Mouse (Mus musculus) hindbrain, embryonic 15.5 days (tissue): ENCODE measurements around the gene Ptk6. TPM values are rescaled to one million over a fixed set of nuclear protein-coding genes. Genes with fewer than 3 reads are reported as not detected.

Experiments used
- ATAC-seq: fragments of 200-750 bp; cut with Nextera tagmentation; 2 replicates; pipeline ENCODE4 v1.8.0; 2017; ENCODE audit warnings: low read depth, moderate number of reproducible peaks, moderate TSS enrichment; ENCODE audit not compliant: low FRiP score
- H3K27ac ChIP-seq: fragments of 300-500 bp; sonication (generic); replicated peaks from 2 replicates; pipeline ENCODE4 v1.5.1; 2015; ENCODE audit warnings: mild to moderate bottlenecking, inconsistent platforms
- H3K27me3 ChIP-seq: fragments of 300-500 bp; sonication (generic); 2 replicates; pipeline ENCODE4 v1.6.1; 2015; ENCODE audit warnings: control low read depth, inconsistent platforms
- H3K36me3 ChIP-seq: fragments of 300-500 bp; sonication (generic); 2 replicates; pipeline ENCODE4 v1.6.1; 2015; ENCODE audit warnings: control low read depth, inconsistent platforms
- H3K4me1 ChIP-seq: fragments of 300-500 bp; sonication (generic); replicated peaks from 2 replicates; pipeline ENCODE4 v1.6.1; 2015; ENCODE audit warnings: control low read depth, inconsistent platforms
- H3K4me2 ChIP-seq: fragments of 300-500 bp; sonication (generic); 2 replicates; pipeline ENCODE4 v1.6.1; 2015; ENCODE audit warnings: moderate library complexity, mild to moderate bottlenecking, inconsistent platforms
- H3K4me3 ChIP-seq: fragments of 300-500 bp; sonication (generic); 2 replicates; pipeline ENCODE4 v1.5.1; 2015; ENCODE audit warnings: mild to moderate bottlenecking, inconsistent platforms
- H3K9ac ChIP-seq: fragments of 300-500 bp; sonication (generic); 2 replicates; pipeline ENCODE4 v1.6.1; 2015; ENCODE audit warnings: inconsistent platforms
- H3K9me3 ChIP-seq: fragments of 300-500 bp; sonication (generic); 2 replicates; pipeline ENCODE4 v1.6.1; 2016; ENCODE audit warnings: control low read depth, inconsistent platforms
- WGBS: fragments of 180-500 bp; shearing (Covaris S2); methylation state at CpG from one replicate; pipeline ENCODE4 v1.1.7; 2015; 5-methylcytosine and 5-hydroxymethylcytosine counted together
- polyA plus RNA-seq: library from polyadenylated mRNA; unstranded; fragments of >200 nt; fragmentation: Nextera tagmentation; extraction: Ambion mirVana; gene quantifications from 2 replicates; pipeline ENCODE4 v1.2.1, GENCODE M21; 2015

Gene Ptk6
- polyA plus RNA-seq, 1 experiment from 2014 or later: not detected

DNA sequence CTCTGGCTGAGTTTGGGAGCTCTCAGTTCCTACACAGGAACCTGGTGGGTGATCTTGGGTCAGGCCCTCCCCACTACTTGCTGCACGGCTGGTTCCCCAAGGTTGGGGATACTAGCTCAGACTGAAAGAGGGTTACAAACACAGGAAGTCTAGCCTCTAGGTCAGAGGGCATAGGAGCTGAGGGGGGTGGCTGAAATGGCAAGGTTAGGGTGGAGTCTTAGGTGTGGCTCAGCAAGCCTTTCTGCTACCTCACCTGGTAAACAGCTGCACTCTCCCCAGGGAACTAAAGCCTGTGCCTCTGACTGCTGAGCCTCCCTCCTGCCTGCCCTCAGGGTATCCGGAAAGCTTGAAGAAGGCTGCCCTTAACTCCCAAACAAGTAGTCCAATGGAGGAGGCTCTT lies 13.9 kb downstream of the Ptk6 start:
- peak overlapping the region; percentile 72 for H3K4me3 ChIP-seq
- H3K4me1 ChIP-seq: peaks cover 17% of the 10 kb centered on the region
- no peak overlapping the region for H3K9ac ChIP-seq
- peaks cover 6% of the 10 kb centered on the region; the same call in 1 of the 2 replicates for H3K36me3 ChIP-seq
- WGBS: 75% methylated on average over 2 of the region's 2 CpGs
- 0 out of 2 replicates have a peak overlapping the region, but pooled peaks have one; percentile 96 for H3K27ac ChIP-seq
- no peaks in the 10 kb centered on the region for H3K27me3 ChIP-seq
- no peaks in the 10 kb centered on the region for H3K9me3 ChIP-seq
- no peak for ATAC-seq
- H3K4me2 ChIP-seq: peak overlapping the region; percentile 69

DNA sequence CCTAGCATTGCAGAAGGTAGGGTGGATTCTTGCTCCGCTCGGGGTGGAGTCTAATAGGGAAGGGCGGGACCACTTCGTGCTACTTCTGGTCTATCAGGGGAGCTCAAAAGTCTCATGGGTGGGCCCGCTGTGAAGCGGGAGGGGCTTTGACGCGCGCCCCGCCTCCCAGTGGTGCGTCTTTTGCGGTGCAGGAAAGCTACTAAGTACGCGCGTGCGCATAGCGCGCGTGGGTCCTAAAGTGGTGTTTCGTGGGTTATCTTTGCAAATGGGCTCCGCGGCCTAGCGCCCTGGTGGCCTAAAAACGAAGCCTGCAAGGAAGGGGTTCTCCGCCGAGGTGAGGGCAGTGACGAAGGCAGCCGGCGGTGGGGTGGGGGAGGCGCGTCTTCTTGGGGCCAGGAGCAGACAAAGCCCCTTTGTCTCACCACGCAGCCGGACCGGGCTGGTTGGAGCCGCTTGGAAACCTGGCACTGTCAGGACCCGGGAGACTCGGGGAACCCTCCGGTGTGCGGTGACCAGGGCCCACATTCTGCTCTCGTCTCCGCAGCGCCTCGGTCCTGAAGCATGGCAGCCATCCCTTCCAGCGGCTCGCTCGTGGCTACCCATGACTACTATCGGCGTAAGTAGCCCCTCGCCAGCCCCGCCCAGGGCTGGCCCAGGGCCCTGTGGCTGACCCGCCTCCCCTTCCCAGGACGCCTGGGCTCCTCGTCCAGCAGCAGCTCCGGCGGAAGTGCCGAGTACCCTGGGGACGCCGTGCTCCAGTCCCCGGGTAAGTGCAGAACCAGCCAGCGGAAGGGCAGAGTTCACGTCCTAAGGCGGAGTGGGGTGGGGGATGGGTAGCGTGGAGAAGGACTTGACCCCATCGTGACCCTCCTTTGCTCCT lies 15.2 kb downstream of the Ptk6 start, which contains the start of gene Ppdpf:
Gene Ppdpf (plus strand): TSS at position 127 of the 880 bp plus-strand sequence.
- peak within 1 kb of the TSS; percentile 95 for H3K9ac ChIP-seq
- ATAC-seq: peak; percentile 91
- H3K4me1 ChIP-seq: peaks cover 17% of the 10 kb centered on the region
- H3K36me3 ChIP-seq: peaks cover 6% of the 10 kb centered on the region; the same call in 1 of the 2 replicates
- peak within 1 kb of the TSS; percentile 96 for H3K27ac ChIP-seq
- H3K9me3 ChIP-seq: no peaks in the 10 kb centered on the region
- H3K4me3 ChIP-seq: peak within 1 kb of the TSS; percentile 72
- WGBS: under 1% methylated on average over 64 of the region's 64 CpGs
- H3K27me3 ChIP-seq: no peaks in the 10 kb centered on the region
- H3K4me2 ChIP-seq: peak within 1 kb of the TSS; percentile 69

DNA sequence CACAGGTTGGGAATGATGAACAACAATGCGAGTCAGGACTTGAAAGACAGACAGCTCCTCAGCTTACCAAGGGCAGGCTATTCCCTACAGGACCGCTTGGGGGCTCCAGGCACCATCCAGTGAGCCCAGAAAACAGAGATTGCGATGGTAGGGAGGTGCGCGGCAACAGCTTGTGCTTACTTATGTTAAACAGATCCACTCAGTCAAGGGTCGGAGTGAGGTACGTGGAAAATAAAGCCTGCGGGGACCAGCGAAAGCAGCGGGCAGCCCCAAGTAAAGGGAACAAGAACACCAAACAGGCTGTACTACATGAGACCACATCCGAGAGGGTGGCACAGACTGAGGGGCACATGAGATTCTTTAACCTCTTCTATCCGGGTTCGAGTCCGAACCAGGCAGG lies 16.0 kb downstream of the Ptk6 start:
- peak overlapping the region; percentile 69 for H3K4me2 ChIP-seq
- H3K36me3 ChIP-seq: peaks cover 6% of the 10 kb centered on the region; the same call in 1 of the 2 replicates
- peak overlapping the region; percentile 96 for H3K27ac ChIP-seq
- peak; percentile 87 for ATAC-seq
- peak overlapping the region; percentile 95 for H3K9ac ChIP-seq
- no peaks in the 10 kb centered on the region for H3K27me3 ChIP-seq
- H3K4me1 ChIP-seq: peaks cover 17% of the 10 kb centered on the region
- H3K9me3 ChIP-seq: no peaks in the 10 kb centered on the region
- peak overlapping the region; percentile 72 for H3K4me3 ChIP-seq
- WGBS: 0% methylated on average over 14 of the region's 14 CpGs

DNA sequence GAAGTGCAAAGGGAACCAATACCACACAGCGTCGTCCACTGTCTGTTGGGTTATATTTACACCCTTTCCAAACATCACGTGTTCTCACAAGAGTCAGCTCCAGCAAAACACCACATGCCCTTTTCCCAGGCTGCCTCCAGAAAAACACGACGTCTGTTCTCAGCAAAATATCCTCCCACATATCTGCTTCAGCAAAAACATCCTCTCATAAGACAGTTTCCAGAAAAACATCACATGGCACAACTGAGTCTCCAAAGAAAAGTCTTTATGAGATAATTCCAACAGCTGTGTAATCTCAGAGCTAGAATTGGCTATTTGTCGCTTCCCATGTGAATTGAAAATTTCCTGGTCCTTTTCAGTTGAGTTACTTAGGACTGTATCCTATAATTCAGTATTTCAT lies 21.7 kb downstream of the Ptk6 start:
- no peak for ATAC-seq
- Histone ChIP-seq H3K36me3 (no peaks in the 10 kb centered on the region), H3K9me3 (no peaks in the 10 kb centered on the region), H3K9ac (no peak overlapping the region), H3K4me1 (no peaks in the 10 kb centered on the region), H3K4me2 (no peak overlapping the region), H3K27me3 (no peaks in the 10 kb centered on the region), H3K4me3 (no peak overlapping the region), H3K27ac (no peak overlapping the region)
- WGBS: 84% methylated on average over 6 of the region's 6 CpGs

DNA sequence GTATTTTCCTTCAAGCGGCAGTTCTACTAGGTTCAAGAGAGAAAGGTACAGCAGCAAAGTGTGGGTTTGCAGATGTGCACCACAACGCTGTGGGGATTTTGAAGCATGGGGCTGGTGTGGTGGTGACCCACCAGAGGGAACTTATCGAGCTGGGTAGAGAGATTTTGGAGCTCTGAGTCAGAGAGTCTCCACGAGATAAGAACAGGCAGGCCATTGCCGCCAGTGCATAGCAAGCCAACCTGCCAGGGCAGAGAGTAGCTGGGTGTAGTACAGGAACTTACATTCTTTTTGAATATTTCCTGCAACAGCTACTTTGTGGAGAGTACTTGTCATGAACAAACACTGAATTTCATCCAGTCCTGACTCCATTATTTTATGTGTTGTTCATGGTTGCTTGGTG lies 24.1 kb downstream of the Ptk6 start:
- no peaks in the 10 kb centered on the region for H3K4me1 ChIP-seq
- no peak overlapping the region for H3K27ac ChIP-seq
- H3K4me2 ChIP-seq: no peak overlapping the region
- no peaks in the 10 kb centered on the region for H3K9me3 ChIP-seq
- H3K9ac ChIP-seq: no peak overlapping the region
- no peak overlapping the region for H3K4me3 ChIP-seq
- no peaks in the 10 kb centered on the region for H3K27me3 ChIP-seq
- H3K36me3 ChIP-seq: no peaks in the 10 kb centered on the region
- 88% methylated on average over 5 of the region's 5 CpGs for WGBS
- ATAC-seq: no peak

DNA sequence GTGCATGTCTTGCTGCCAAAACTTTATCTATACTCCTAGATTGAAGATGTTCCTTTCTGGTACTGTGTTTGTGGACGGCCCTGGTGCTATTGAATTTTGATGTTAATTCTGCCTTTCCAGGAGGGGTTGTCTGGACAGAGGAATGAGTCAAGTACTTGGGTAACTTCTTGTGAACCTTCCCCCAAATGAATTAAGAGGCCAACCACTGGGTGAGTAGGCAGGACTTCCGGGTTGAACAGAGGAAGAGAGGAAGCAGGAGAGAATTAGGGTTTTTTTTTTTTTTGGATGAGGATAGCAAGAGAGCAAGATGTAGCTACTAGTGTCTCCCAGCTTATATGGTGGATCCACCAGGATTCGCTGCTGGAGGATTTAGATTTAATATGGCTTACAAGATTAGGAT lies 24.6 kb downstream of the Ptk6 start:
- H3K27ac ChIP-seq: no peak overlapping the region
- no peak for ATAC-seq
- WGBS: 72% methylated on average over 3 of the region's 3 CpGs
- no peaks in the 10 kb centered on the region for H3K4me1 ChIP-seq
- H3K4me3 ChIP-seq: no peak overlapping the region
- H3K4me2 ChIP-seq: no peak overlapping the region
- H3K36me3 ChIP-seq: no peaks in the 10 kb centered on the region
- no peak overlapping the region for H3K9ac ChIP-seq
- no peaks in the 10 kb centered on the region for H3K9me3 ChIP-seq
- no peaks in the 10 kb centered on the region for H3K27me3 ChIP-seq

DNA sequence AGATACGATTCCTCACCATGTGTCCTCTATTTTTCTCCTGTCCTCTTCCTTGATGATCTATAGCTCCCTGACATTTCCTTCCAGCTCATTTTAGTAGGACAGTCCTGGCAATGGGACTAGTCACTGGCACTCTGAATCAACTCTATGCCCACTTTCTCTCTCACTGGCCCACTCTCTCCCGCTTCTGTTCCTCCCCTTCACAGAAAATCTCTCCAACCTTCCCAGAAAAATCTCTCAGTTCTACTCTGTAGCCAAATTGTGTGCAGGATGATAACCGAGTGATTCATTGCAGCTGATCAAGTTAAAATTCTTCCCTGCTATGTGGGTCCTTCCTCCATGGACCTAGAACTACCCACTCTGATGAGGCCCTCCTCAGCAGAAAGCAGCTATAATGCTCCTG lies 27.9 kb downstream of the Ptk6 start:
- Histone ChIP-seq H3K36me3 (no peaks in the 10 kb centered on the region), H3K4me3 (no peak overlapping the region), H3K9me3 (no peaks in the 10 kb centered on the region), H3K27ac (no peak overlapping the region), H3K9ac (no peak overlapping the region), H3K4me1 (no peaks in the 10 kb centered on the region), H3K27me3 (no peaks in the 10 kb centered on the region), H3K4me2 (no peak overlapping the region)
- ATAC-seq: no peak
- 92% methylated on average over 3 of the region's 3 CpGs for WGBS

DNA sequence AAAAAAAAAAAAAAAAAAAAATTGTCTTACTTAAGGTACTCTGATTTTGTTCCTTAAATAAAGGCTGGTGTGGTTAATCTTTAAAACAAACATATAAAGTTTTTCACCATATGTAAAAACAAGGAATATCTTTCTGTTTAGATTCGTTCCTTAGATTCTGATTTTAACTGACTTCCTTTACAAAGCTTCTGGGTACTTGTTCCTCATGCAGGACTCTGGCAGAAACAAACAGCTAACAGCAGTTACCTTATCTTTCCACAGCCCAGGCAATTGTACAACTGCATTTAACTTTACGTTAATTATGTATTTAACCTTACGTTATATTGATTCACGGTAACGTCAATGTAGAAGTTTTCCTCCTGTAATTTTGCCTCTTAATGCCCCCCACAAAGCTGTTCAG lies 36.1 kb downstream of the Ptk6 start:
- no peak overlapping the region for H3K27ac ChIP-seq
- ATAC-seq: no peak
- WGBS: 86% methylated on average over 5 of the region's 5 CpGs

DNA sequence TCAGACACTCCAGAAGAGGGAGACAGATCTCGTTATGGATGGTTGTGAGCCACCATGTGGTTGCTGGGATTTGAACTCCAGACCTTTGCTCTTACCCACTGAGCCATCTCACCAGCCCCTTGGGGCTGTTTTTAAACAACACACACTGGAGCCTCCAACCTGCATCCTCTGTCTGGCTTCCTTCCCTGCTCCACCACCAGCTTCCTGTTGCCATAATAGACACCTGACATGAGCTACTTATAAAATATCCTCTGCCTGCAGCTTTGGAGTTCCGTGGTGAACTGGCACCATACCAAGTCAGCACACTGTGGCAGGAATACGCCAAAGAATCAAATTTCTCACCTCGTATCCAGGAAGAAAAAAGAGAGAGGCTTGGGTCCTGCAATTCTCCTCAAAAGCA lies 41.8 kb downstream of the Ptk6 start:
- WGBS: 69% methylated on average over 4 of the region's 4 CpGs
- no peak overlapping the region for H3K4me3 ChIP-seq
- ATAC-seq: no peak

More for the DNA sequence above, 36.1 kb downstream of the Ptk6 start:
- Histone ChIP-seq H3K9me3 (no peaks in the 10 kb centered on the region), H3K27me3 (no peaks in the 10 kb centered on the region), H3K36me3 (no peaks in the 10 kb centered on the region), H3K4me1 (no peaks in the 10 kb centered on the region), H3K4me3 (no peak overlapping the region), H3K9ac (no peak overlapping the region), H3K4me2 (no peak overlapping the region)

DNA sequence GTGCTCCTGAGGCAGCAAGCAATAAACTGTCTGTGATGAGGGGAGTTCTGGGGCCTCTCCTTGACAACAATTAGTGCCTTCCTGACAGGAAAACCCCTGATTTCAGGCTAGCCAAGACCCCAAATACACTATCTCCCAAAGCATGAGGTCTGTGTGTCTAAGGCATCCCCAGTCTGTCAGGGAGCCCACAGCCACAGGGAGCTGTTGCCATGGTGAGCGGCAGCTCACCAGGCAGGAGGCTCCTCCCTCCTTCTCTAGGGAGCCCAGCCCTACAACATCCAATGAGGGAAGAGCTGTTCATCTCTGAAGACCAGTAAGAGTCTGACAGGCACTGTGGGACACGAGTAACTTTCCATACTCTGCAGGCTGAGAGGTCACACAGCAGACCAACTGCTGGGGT lies 42.8 kb downstream of the Ptk6 start:
- Histone ChIP-seq H3K27ac (peak overlapping the region; percentile 81), H3K4me2 (peak overlapping the region; percentile 11), H3K4me1 (peaks cover 43% of the 10 kb centered on the region), H3K27me3 (no peaks in the 10 kb centered on the region), H3K9me3 (no peaks in the 10 kb centered on the region), H3K9ac (no peak overlapping the region; the same call in 1 of the 2 replicates), H3K36me3 (no peaks in the 10 kb centered on the region), H3K4me3 (no peak overlapping the region)
- ATAC-seq: peak; percentile 82
- WGBS: 0% methylated on average over 2 of the region's 2 CpGs

More for the DNA sequence above, 41.8 kb downstream of the Ptk6 start:
- peaks cover 32% of the 10 kb centered on the region for H3K4me1 ChIP-seq
- no peaks in the 10 kb centered on the region for H3K36me3 ChIP-seq
- H3K27ac ChIP-seq: no peak overlapping the region
- H3K9me3 ChIP-seq: no peaks in the 10 kb centered on the region
- H3K4me2 ChIP-seq: no peak overlapping the region
- no peak overlapping the region for H3K9ac ChIP-seq
- no peaks in the 10 kb centered on the region for H3K27me3 ChIP-seq

DNA sequence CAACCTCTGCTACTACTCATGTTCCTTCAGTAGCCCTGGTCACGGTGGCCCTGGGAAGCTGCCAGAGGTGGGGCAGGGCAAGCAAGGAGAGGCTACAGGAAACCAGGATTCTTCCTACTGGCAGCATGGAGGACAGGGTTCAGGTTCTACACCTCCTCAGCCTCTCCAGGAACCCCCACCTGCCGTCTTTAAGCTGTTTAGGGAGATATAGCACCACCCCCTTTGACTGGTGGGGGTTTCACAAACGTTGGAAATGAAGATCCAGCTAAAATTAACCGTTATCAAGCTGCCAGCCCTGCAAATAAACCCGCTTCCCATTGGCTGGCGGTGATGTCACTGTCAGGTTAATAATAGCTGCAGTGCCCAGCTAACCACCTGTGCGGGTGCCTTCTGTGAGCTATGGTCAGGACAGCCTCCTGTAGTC lies 43.5 kb downstream of the Ptk6 start:
- 46% methylated on average over 7 of the region's 7 CpGs for WGBS
- H3K27ac ChIP-seq: peak overlapping the region; percentile 81
- H3K9ac ChIP-seq: no peak overlapping the region
- H3K36me3 ChIP-seq: no peaks in the 10 kb centered on the region
- ATAC-seq: no peak
- no peaks in the 10 kb centered on the region for H3K27me3 ChIP-seq
- H3K4me3 ChIP-seq: no peak overlapping the region
- H3K9me3 ChIP-seq: no peaks in the 10 kb centered on the region
- H3K4me1 ChIP-seq: peaks cover 50% of the 10 kb centered on the region
- H3K4me2 ChIP-seq: peak overlapping the region; percentile 11; the same call in 1 of the 2 replicates

DNA sequence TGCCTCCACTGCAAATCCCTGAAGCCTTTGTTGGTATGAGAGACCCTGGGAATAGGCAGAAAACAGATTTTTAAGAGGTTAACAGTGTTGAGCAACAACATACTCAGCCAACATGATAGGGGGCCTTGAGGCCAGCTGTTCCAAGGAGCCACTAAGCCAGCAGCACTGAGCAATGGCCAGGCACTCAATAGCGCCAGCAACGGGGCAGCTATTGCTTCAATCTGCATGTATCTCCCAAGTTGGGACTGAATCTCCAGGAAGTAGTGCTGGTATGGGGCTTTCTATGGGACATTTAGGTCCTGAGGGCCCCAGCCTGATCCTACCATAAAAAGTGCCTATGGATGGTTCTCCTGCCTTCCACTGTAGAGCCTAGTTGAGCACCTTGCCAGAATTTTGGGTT lies 44.1 kb downstream of the Ptk6 start:
- Histone ChIP-seq H3K9ac (no peak overlapping the region), H3K36me3 (peaks cover under 1% of the 10 kb centered on the region; the same call in 1 of the 2 replicates), H3K4me1 (peaks cover 50% of the 10 kb centered on the region), H3K4me3 (no peak overlapping the region), H3K9me3 (no peaks in the 10 kb centered on the region), H3K27ac (no peak overlapping the region), H3K4me2 (no peak overlapping the region), H3K27me3 (no peaks in the 10 kb centered on the region)
- WGBS: 92% methylated on average over 2 of the region's 2 CpGs
- ATAC-seq: no peak
